ENCODE assay signal across 9 mouse cellular contexts in genomic region chr11:88140066-88141060, GRCm38 (mm10). TPM values are rescaled to one million over a fixed set of nuclear protein-coding genes. Genes with fewer than 3 reads are reported as not detected.
A peak's percentile ranks its signal among the peaks of the same experiment; 100 is the strongest.
DNase-seq lines count a peak whose midpoint lies in the region; ATAC-seq and TF ChIP-seq lines count a peak whose summit lies in the region.
"Had no signal": no experiment of that assay in that cellular context is flagged by ENCODE, and none has a peak within 500 bp of the region (broad histone marks: within the 10 kb centered on the region; RNA-seq: fewer than 3 reads in every experiment).

No protein-coding gene starts in this region.

- no peak overlapping the region for H3K27ac ChIP-seq in heart, embryonic 11.5 days (ENCODE audit: low read depth, low read length)
- H3K27ac ChIP-seq in ES-E14 (ENCODE audit: insufficient read depth, low read depth, low read length, poor library complexity, severe bottlenecking) = peak overlapping the region; percentile 100
- H3K27ac ChIP-seq in forebrain, embryonic 11.5 days (ENCODE audit: low read depth, low read length) = peak overlapping the region; percentile 95
- no peak overlapping the region for H3K27ac ChIP-seq in limb, embryonic 14.5 days (replicated peaks; ENCODE audit: low read depth, low read length)

- no peaks in the 10 kb centered on the region for H3K36me3 ChIP-seq in heart, embryonic 11.5 days (ENCODE audit: control insufficient read depth, insufficient read depth, low read length)
- no peaks in the 10 kb centered on the region for H3K36me3 ChIP-seq in ES-E14 (ENCODE audit: control insufficient read depth, insufficient read depth, low read length, poor library complexity, severe bottlenecking)
- no peaks in the 10 kb centered on the region for H3K36me3 ChIP-seq in forebrain, embryonic 11.5 days (ENCODE audit: control insufficient read depth, insufficient read depth, low read length)
- no peaks in the 10 kb centered on the region for H3K36me3 ChIP-seq in limb, embryonic 14.5 days (ENCODE audit: control insufficient read depth, insufficient read depth, low read length)

- TF ChIP-seq POLR2A in limb, embryonic 14.5 days (IDR thresholded peaks at IDR 0.05; ENCODE audit: borderline replicate concordance, extremely low read depth, insufficient read depth, insufficient read length) = no peak

- H3K4me2 ChIP-seq in heart, embryonic 11.5 days = no peak overlapping the region
- H3K4me2 ChIP-seq in forebrain, embryonic 11.5 days (ENCODE audit: low read depth, low read length, severe bottlenecking) = peak overlapping the region; percentile 43; the same call in 1 of the 2 replicates
- H3K4me2 ChIP-seq in limb, embryonic 14.5 days (replicated peaks; ENCODE audit: low read depth, low read length, severe bottlenecking) = no peak overlapping the region

- in situ Hi-C loops in ES-E14 (cut with MboI; ENCODE audit: low sequenced_read_pairs in 2 of 2, unreplicated experiment in 2 of 2) = no loop called here

- DNase-seq in heart, adult 11 months = peak; percentile 99
- DNase-seq in ES-E14 (ENCODE audit: low read depth, low spot score) = no peak
- DNase-seq in forebrain, embryonic 11.5 days (ENCODE audit: low spot score) = peak; percentile 64
- no peak for DNase-seq in limb, embryonic 14.5 days (ENCODE audit: low spot score)
- DNase-seq in layer of hippocampus, postnatal 10 days (ENCODE audit: low spot score in 2 of 2) = no peak
- no peak for DNase-seq in adrenal gland, postnatal 36 days

- H3K27me3 ChIP-seq in heart, embryonic 11.5 days (ENCODE audit: control insufficient read depth, insufficient read depth, low read length) = no peaks in the 10 kb centered on the region
- no peaks in the 10 kb centered on the region for H3K27me3 ChIP-seq in forebrain, embryonic 11.5 days (ENCODE audit: control insufficient read depth, insufficient read depth, low read length)
- no peaks in the 10 kb centered on the region for H3K27me3 ChIP-seq in limb, embryonic 14.5 days (ENCODE audit: control insufficient read depth, insufficient read depth, low read length)
- H3K27me3 ChIP-seq: megakaryocyte, embryonic 14.5 days had no signal

- no peaks in the 10 kb centered on the region for H3K9me3 ChIP-seq in heart, embryonic 11.5 days (replicated peaks; ENCODE audit: control insufficient read depth, low read length)
- H3K9me3 ChIP-seq in ES-E14 (ENCODE audit: control insufficient read depth, insufficient read depth, low read depth, low read length) = no peaks in the 10 kb centered on the region
- no peaks in the 10 kb centered on the region for H3K9me3 ChIP-seq in forebrain, embryonic 11.5 days (ENCODE audit: control insufficient read depth, low read length)
- H3K9me3 ChIP-seq in limb, embryonic 14.5 days (ENCODE audit: control insufficient read depth, low read length) = no peaks in the 10 kb centered on the region; the same call in 1 of the 2 replicates
- H3K9me3 ChIP-seq: megakaryocyte, embryonic 14.5 days had no signal

- peaks cover 28% of the 10 kb centered on the region for H3K4me1 ChIP-seq in heart, embryonic 11.5 days (ENCODE audit: control insufficient read depth, insufficient read depth, low read length)
- H3K4me1 ChIP-seq in ES-E14 (ENCODE audit: control insufficient read depth in 2 of 2, insufficient read depth in 2 of 2, low read length in 2 of 2, poor library complexity in 1 of 2) = peaks cover 7 to 26% of the 10 kb centered on the region in 2 experiments
- H3K4me1 ChIP-seq in forebrain, embryonic 11.5 days (replicated peaks; ENCODE audit: control insufficient read depth, insufficient read depth, low read length) = peaks cover 31% of the 10 kb centered on the region
- peaks cover 24% of the 10 kb centered on the region for H3K4me1 ChIP-seq in limb, embryonic 14.5 days (ENCODE audit: control insufficient read depth, insufficient read depth, low read length)

- H3K4me3 ChIP-seq in heart, embryonic 11.5 days (ENCODE audit: low read depth, low read length) = no peak overlapping the region
- H3K4me3 ChIP-seq in ES-E14 (ENCODE audit: insufficient read depth in 1 of 2, low read depth in 1 of 2, low read length in 2 of 2, poor library complexity in 1 of 2, severe bottlenecking in 1 of 2) = 0 out of 4 replicates have a peak overlapping the region, but pooled peaks of 1 of the 2 experiments have one; percentile 57
- no peak overlapping the region for H3K4me3 ChIP-seq in forebrain, embryonic 11.5 days (ENCODE audit: low read depth, low read length)
- no peak overlapping the region for H3K4me3 ChIP-seq in limb, embryonic 14.5 days (replicated peaks; ENCODE audit: low read length)
- H3K4me3 ChIP-seq: megakaryocyte, embryonic 14.5 days had no signal

- WGBS in heart, embryonic 11.5 days (ENCODE audit: insufficient replicate concordance) = 24% methylated on average over 13 of the region's 13 CpGs
- 11% methylated on average over 13 of the region's 13 CpGs for WGBS in forebrain, embryonic 11.5 days
- WGBS in limb, embryonic 14.5 days = 33% methylated on average over 13 of the region's 13 CpGs

- no peak for ATAC-seq in heart, embryonic 11.5 days (replicated peaks; ENCODE audit: insufficient number of reproducible peaks, low FRiP score, low TSS enrichment)
- peak; percentile 27; the same call in 1 of the 2 replicates for ATAC-seq in forebrain, embryonic 11.5 days (replicated peaks; ENCODE audit: low FRiP score)
- peak; percentile 34; the same call in 1 of the 2 replicates for ATAC-seq in limb, embryonic 14.5 days (ENCODE audit: low FRiP score, low read depth)
- no peak for ATAC-seq in activated CD4-positive, CD25-positive, alpha-beta regulatory T cell, adult 4 months

- H3K9ac ChIP-seq in heart, embryonic 11.5 days (ENCODE audit: low read depth, low read length) = no peak overlapping the region
- H3K9ac ChIP-seq in ES-E14 (ENCODE audit: insufficient read depth, low read depth, low read length, poor library complexity, severe bottlenecking) = peak overlapping the region; percentile 58; the same call in 1 of the 2 replicates
- H3K9ac ChIP-seq in forebrain, embryonic 11.5 days (ENCODE audit: low read length) = peak overlapping the region; percentile 60; the same call in 1 of the 2 replicates
- no peak overlapping the region for H3K9ac ChIP-seq in limb, embryonic 14.5 days (ENCODE audit: low read depth, low read length, severe bottlenecking)

TF ChIP-seq in ES-E14, 5 proteins besides CTCF, POLR2A, EP300 and RAD21:
- TF ChIP-seq ZC3H11A (IDR thresholded peaks at IDR 0.05; ENCODE audit: borderline replicate concordance, low read depth, low read length) (no peak), MAFK (IDR thresholded peaks at IDR 0.05; ENCODE audit: insufficient read depth, low read depth, low read length) (no peak)

RNA-seq across cellular contexts. Expression of gene Cuedc1, which starts 42.5 kb away (rescaled TPM):
- polyA plus RNA-seq in heart, embryonic 11.5 days (2014; fragmentation: Nextera tagmentation; extraction: Ambion mirVana) = 11.6 and 11.7 TPM in 2 replicates
- 8.0 and 8.7 TPM in 2 replicates for total RNA-seq in ES-E14 (2012; rRNA removed)
- 26.2 and 29.0 TPM in 2 replicates for polyA plus RNA-seq in forebrain, embryonic 11.5 days (2014; fragmentation: Nextera tagmentation; extraction: Ambion mirVana)
- 40.6 and 44.5 TPM in 2 replicates for polyA plus RNA-seq in limb, embryonic 14.5 days (2012; rRNA removed)
- 20.9 and 25.5 TPM in 2 replicates for polyA plus RNA-seq in limb, embryonic 14.5 days (2014; fragmentation: Nextera tagmentation; extraction: Ambion mirVana)
- 1 to 10 TPM; 5.4 to 5.8 TPM for polyA plus RNA-seq in activated CD4-positive, CD25-positive, alpha-beta regulatory T cell, adult 4 months (2017; shearing (Covaris generic))
- total RNA-seq in layer of hippocampus, postnatal 10 days (2021) = 10 to 100 TPM; 42.0 to 45.7 TPM
- 10 to 100 TPM; 46.9 to 53.4 TPM for total RNA-seq in adrenal gland, postnatal 36 days (2021)

Comparison
In these comparisons a context has a peak if more than half of its experiments do, and no peak if none do; other contexts are left out.
1. DNase-seq: peak in heart, adult 11 months (single experiment) and forebrain, embryonic 11.5 days (single experiment); none in ES-E14 (single experiment), limb, embryonic 14.5 days (single experiment), layer of hippocampus, postnatal 10 days (0 of 2) and adrenal gland, postnatal 36 days (0 of 2).
2. ATAC-seq: peak in forebrain, embryonic 11.5 days (single experiment) and limb, embryonic 14.5 days (single experiment); none in heart, embryonic 11.5 days (single experiment) and activated CD4-positive, CD25-positive, alpha-beta regulatory T cell, adult 4 months (single experiment).
3. H3K27ac ChIP-seq: peak in ES-E14 (single experiment) and forebrain, embryonic 11.5 days (single experiment); none in heart, embryonic 11.5 days (single experiment) and limb, embryonic 14.5 days (single experiment).
4. H3K9ac ChIP-seq: peak in ES-E14 (single experiment) and forebrain, embryonic 11.5 days (single experiment); none in heart, embryonic 11.5 days (single experiment) and limb, embryonic 14.5 days (single experiment).